Mouse (Mus musculus): ENCODE data around the gene Uhmk1. TPM values are rescaled to one million over a fixed set of nuclear protein-coding genes. Genes with fewer than 3 reads are reported as not detected.

Uhmk1 gene
- polyA plus RNA-seq (2017; shearing (Covaris generic)), result 5.7 TPM

GRCm38 (mm10) chr1:170214757-170215522 lies at the start of gene Uhmk1:
Gene Uhmk1, minus strand, starts transcription at chr1:170215397.

GRCm38 (mm10) chr1:170232688-170233087 lies 17.5 kb upstream of the Uhmk1 start, which contains the start of gene Sh2d1b2:
Gene Sh2d1b2, plus strand, starts transcription at chr1:170232749.

DNA sequence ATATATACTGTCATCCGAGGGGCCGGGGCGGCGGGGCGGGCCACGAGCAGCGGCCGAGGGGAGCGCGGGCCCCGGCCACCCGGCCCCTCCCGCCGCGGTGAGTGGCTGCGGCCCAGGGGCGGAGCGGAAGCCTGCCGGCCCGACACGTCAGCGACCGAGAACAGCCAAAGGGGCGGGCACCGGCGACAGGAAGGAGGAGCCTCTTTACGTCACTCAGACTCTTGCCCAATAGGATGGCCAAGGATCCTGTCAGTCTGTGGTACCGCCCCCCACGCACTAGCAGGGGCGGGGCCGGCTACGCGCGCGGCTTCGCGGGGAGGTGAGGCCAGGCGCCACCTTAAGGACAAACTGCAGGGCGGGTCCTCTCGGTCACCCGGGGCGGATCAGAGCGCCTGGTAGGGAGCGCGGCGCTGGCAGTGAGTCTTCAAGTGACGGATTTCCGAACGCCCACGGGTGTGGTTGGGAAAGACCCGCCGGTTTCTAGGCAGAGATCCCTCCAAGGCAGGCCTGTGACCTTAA lies 40.3 kb downstream of the Uhmk1 start, which contains the start of gene Uap1:
Gene Uap1 (minus strand): TSS at position 144 of the 519 bp plus-strand sequence.

Other genes starting within 250 kb of the Uhmk1 start
- 11.5 TPM for gene Hsd17b7, start 246.2 kb downstream of the Uhmk1 start, polyA plus RNA-seq (2017; shearing (Covaris generic))
- not detected for gene Ddr2, start 104.6 kb downstream of the Uhmk1 start, polyA plus RNA-seq (2017; shearing (Covaris generic))
- gene Uap1, start 40.4 kb downstream of the Uhmk1 start, polyA plus RNA-seq (2017; shearing (Covaris generic)), result 11.6 TPM
- gene Sh2d1b2, start 17.4 kb upstream of the Uhmk1 start, polyA plus RNA-seq (2017; shearing (Covaris generic)), result not detected
- gene Sh2d1b1, start 61.9 kb upstream of the Uhmk1 start, polyA plus RNA-seq (2017; shearing (Covaris generic)), result not detected
- not detected for gene Gm7694, start 90.9 kb upstream of the Uhmk1 start, polyA plus RNA-seq (2017; shearing (Covaris generic))
- gene Spata46, start 93.4 kb upstream of the Uhmk1 start, polyA plus RNA-seq (2017; shearing (Covaris generic)), result not detected